Mouse (Mus musculus): ENCODE measurements at regions not wholly inside any gene's neighbourhood (a gene's known extent, or its start where the extent isn't known, plus 50 kb on each side); places are given as distances from the start of the nearest gene placed in this dataset.

- intact Hi-C loops (cut with DNase I): no loop called here
- DNase-seq (ENCODE audit: low spot score in 2 of 2): no peak
Measured at GRCm38 (mm10) chr2:59406976-59407375, 77.5 kb upstream of the Dapl1 start.

- intact Hi-C loops (cut with DNase I): no loop called here
- DNase-seq (ENCODE audit: low spot score in 2 of 2): peak; percentile 37 to 54
Measured at GRCm38 (mm10) chr2:59407512-59407988, 76.9 kb upstream of the Dapl1 start.

- no peak for DNase-seq (ENCODE audit: low spot score in 2 of 2)
- intact Hi-C loops (cut with DNase I): no loop called here
Measured at GRCm38 (mm10) chr2:59408040-59408587, 76.3 kb upstream of the Dapl1 start.

GRCm38 (mm10) chr2:59414612-59415011, 69.8 kb upstream of the Dapl1 start:
- DNase-seq (ENCODE audit: low spot score in 2 of 2): no peak
- intact Hi-C loops (cut with DNase I): no loop called here

GRCm38 (mm10) chr2:59416491-59417195, 67.8 kb upstream of the Dapl1 start:
- intact Hi-C loops (cut with DNase I): no loop called here

DNA sequence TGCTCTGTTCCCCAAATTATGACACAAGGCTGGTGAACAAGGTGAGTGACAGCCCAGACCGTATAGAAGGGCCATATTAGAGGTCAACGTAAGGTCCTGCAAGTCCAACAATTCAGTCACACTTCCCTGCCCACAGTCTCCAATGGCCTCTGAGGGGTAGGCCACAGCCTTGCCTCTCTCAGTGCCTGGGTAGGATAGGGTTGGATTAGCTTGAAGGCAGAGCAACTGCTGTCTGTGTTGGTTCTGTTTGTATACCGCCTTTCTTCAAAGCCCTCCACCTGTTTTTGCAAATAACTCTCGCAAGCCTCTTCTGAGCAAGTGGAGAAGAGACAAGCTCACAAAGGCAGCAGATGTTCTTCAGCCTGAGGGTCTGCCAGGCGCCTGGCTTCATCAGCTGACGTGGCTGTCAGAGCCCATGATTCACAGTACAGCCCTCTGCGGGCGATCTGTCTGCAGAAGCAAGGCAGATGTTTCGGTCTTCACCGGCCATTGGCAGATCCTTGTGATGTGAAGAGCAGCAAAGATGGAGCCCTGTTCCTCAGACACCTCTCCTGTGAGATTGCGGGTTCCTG, 67.0 kb upstream of the Dapl1 start:
- intact Hi-C loops (cut with DNase I): no loop called here
- no peak for DNase-seq (ENCODE audit: low spot score in 2 of 2)

More at GRCm38 (mm10) chr2:59416491-59417195, 67.8 kb upstream of the Dapl1 start:
- DNase-seq (ENCODE audit: low spot score in 2 of 2): no peak

GRCm38 (mm10) chr2:59420496-59420895, 64.0 kb upstream of the Dapl1 start:
- intact Hi-C loops (cut with DNase I): loop anchor here (5.0 kb wide), 3 partner anchors 68 to 723 kb away; partner anchors contain the start of genes Ccdc148 and Pkp4

GRCm38 (mm10) chr2:59422291-59423242, 61.9 kb upstream of the Dapl1 start:
- no peak for DNase-seq (ENCODE audit: low spot score in 2 of 2)
- intact Hi-C loops (cut with DNase I): loop anchor here (5.0 kb wide), 3 partner anchors 70 to 725 kb away; partner anchors contain the start of genes Ccdc148 and Pkp4

More at GRCm38 (mm10) chr2:59420496-59420895, 64.0 kb upstream of the Dapl1 start:
- no peak for DNase-seq (ENCODE audit: low spot score in 2 of 2)

GRCm38 (mm10) chr2:59424205-59424604, 60.2 kb upstream of the Dapl1 start:
- intact Hi-C loops (cut with DNase I): loop anchor here (5.0 kb wide), 3 partner anchors 72 to 727 kb away; partner anchors contain the start of genes Ccdc148 and Pkp4
- no peak for DNase-seq (ENCODE audit: low spot score in 2 of 2)

- intact Hi-C loops (cut with DNase I): loop anchor here (5.0 kb wide), 3 partner anchors 72 to 727 kb away; partner anchors contain the start of genes Ccdc148 and Pkp4
- DNase-seq (ENCODE audit: low spot score in 2 of 2): peak; percentile 23 to 64
Measured at GRCm38 (mm10) chr2:59424729-59425128, 59.7 kb upstream of the Dapl1 start.

DNA sequence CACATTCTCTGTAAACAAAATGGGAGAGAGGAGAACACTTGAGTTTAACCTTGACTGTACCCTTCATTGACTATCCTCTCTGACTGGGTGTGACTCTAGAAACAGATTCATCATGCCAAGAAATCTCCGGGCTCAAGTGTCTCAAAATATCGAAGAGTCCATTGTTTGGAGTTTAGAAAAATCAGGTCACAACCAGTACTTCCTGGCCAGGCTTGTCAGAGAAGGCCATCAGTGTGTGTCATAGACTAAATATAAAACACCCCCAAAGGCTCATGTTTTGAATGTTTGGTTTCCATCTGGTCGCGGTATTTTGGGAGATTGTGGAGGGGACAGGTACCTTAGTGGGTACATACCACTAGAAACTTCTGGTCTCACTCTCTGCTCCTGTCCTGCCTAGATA, 58.6 kb upstream of the Dapl1 start:
- DNase-seq (ENCODE audit: low spot score in 2 of 2): no peak
- intact Hi-C loops (cut with DNase I): no loop called here

DNA sequence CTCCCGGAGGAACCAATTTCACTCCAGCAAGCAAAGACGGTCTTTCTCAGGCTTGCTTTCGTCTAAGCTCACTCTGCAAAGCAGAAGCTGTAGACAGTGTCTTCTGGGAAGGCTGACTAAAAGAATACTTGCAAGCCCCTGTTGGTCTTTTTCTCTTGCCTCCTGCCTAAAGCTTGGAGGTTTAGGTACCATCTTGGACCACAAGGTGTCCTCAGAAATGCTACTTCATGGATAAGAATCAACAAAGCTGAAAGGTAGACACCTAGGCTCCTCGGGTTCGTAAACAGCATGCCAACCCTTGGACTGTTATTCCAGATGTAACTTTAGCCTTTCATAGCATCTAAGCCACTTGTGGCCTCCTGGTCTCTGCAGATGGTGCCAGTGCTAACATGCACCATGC, 53.0 kb upstream of the Dapl1 start:
- DNase-seq (ENCODE audit: low spot score in 2 of 2): no peak
- intact Hi-C loops (cut with DNase I): no loop called here

GRCm38 (mm10) chr2:59431867-59432266, 52.6 kb upstream of the Dapl1 start:
- intact Hi-C loops (cut with DNase I): no loop called here
- DNase-seq (ENCODE audit: low spot score in 2 of 2): no peak

Measured in left cerebral cortex, postnatal 25 days (tissue).